Mouse (Mus musculus) retina, adult 2 months (tissue): ENCODE data around the gene Endov.

Experiments used
- DNase-seq: peaks from one replicate; pipeline ENCODE4 v3.0.0-alpha.2; 2012; ENCODE audit warnings: low read depth, low spot score

Gene Endov

GRCm38 (mm10) chr11:119545741-119546495 is 54.8 kb downstream of the Endov start:
- no peak for DNase-seq

GRCm38 (mm10) chr11:119546496-119547182 is 55.5 kb downstream of the Endov start:
- no peak for DNase-seq

GRCm38 (mm10) chr11:119547183-119547921 is 56.2 kb downstream of the Endov start, which contains the start of gene Nptx1:
TSS of gene Nptx1 (minus strand) at chr11:119547753.
- DNase-seq: no peak

DNA sequence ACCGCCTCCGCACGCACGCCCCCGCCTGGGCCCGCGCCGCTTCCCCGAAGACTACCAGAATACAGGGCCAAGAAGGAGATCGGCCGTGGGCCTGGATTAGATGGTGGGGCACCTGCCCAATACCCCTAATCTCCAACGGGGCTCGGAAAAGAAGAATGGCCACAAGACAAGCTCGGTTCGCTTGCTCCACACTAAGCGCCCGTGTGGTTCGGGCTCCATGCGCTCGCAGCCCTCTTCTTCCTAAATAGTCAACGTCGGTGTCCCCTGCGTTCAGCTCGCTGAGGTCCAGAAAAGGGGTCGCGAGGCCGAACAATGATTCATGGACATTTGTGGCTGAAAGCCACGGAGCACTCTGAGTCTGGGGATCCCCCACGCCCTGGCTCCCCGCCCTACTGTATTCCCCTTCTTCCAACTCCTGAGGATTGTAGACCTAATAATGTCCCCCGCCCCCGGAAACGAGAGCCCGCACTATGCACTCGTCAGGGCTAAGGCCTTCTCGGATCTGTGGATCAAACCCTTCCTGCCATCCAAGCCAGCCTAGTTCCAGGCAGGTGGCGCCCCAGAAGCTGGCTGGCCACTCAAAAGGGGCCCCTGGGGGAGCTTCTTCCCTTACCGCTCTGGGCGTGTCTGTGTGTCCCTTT is 56.9 kb downstream of the Endov start:
- DNase-seq: no peak

GRCm38 (mm10) chr11:119548741-119549370 is 57.7 kb downstream of the Endov start:
- DNase-seq: no peak

GRCm38 (mm10) chr11:119549371-119549811 is 58.2 kb downstream of the Endov start:
- no peak for DNase-seq

GRCm38 (mm10) chr11:119550546-119551335 is 59.6 kb downstream of the Endov start:
- no peak for DNase-seq

DNA sequence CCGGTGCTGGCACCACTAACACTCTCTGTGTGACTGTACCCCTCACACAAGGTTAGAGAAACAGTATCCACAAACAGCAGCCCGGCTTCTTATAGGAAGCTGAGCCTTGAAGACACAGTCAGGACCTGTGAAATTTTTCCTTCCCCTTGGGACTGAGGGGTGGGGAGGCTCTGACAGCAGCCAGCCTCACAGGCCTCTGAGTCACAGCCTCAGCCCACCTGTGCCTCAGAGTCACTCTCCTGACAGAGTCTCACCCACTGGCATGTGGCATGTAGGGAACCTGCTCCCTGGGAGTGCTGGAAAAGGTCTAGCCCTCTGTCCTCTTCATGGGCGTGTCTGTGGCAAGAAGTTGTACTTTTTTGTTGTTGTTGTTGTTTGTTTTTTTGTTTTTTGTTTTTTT is 60.3 kb downstream of the Endov start:
- no peak for DNase-seq

- no peak for DNase-seq
These were observed 61.2 kb downstream of the Endov start for GRCm38 (mm10) chr11:119552301-119552700.

DNA sequence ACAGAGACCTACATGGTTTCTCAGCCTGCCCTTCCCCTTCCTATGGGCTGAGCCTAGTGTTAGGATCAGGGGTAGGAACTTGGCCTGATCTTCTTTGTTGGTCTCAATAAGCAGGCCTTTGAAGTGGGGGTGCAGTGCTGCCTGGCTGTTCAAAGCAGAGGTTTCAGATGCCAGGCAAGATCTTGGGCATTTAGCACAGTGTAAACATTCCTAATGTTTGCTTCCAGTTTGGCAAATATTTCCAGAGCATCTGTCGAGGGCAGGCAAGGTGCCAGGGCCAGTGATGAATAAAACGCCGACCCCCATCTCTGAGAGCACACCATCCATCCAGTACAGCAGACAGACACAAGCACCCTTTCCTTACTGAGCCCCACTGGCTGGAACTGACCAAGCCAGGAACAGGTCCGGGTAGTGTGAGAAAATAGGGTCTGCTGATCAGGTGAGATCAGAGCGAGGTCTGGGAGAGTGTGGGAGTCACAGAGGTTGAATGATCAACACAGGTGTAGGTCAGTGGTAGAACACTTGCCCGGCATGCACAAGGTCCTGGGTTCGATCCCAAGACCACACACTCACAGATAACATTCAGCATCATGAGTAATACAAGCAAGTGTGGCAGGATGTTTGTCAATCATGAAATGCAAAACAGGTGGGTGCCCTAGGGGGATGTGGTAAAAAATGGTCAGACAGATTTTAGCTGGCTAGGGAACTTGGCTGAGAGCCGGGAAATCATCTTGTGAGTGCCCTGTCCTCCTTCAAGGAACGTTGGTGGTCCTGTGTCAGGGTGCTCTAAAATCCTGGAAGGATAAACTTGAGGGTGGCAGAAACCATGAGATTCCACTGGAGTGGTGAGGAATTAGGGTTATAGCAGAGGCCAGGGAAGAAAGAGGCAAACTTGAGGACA is 62.0 kb downstream of the Endov start:
- DNase-seq: no peak

GRCm38 (mm10) chr11:119554706-119555105 is 63.6 kb downstream of the Endov start:
- DNase-seq: no peak

DNA sequence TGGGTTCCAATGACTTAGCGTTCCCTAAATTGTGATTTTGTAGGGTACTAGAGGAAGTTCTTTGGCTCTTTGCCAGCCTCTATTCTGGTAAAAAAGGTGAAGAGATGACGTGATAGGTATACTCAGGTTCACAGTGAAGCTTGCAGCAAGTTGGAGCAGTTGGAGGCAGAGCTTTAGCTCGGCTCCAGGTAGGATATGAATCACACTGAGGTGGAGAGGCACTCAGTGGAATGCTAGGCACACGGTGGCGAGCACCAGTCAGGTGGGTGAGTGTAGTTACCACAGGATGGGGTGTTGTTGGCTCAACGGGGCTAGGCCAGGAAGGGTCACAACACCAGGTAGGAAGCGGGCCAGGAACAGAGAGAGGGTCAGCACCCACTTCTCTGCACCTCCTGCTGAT is 64.0 kb downstream of the Endov start:
- no peak for DNase-seq

DNA sequence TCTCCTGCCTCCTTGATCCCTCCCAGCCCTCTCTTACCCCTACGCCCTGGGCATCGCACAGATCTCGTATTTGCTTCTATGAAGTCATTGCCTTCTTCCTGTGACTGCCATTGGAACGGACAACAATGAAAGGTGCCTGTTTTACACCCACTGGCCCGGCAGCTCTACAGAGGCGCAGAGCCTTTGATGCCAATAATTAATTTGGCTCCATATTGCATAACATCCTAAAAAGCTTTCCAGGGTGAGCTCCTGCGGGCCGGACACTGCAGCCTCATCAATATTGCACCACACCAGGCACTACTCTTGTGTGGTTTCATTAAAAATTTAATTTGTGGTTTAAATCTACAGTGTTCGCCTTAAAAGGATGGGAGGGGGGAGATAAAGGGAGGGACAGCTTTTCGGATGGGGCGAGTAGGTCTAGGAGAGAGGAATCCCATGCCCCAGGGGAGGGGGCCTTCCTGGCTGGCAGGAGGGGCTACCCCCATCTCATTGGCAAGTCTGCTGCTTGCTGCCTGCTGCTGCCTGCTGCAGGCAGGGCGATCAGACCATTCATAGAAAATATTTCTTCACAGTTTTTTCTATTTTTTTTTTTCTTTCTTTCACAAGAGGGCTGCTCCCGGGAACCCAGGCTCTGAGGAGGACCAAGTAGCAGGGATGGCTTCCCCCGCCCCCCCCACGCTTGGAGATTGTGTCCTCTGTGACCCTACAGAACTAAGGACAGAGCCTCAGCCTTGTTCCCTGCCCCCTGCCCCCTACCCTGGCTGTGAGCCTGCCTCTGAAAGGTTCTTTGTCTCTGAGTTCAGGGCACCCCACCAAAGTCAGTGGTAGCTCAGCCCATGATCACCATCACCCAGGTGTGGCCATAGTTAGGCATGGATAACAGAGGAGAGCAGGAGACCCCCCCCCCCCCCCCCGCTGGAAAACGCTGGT is 67.1 kb downstream of the Endov start:
- DNase-seq: no peak

- no peak for DNase-seq
These were observed 67.9 kb downstream of the Endov start for GRCm38 (mm10) chr11:119558870-119559610.
